In genomic region chr19:61266246-61266615, GRCm38 (mm10) we compare ENCODE assay signal across 8 mouse cellular contexts. TPM values are rescaled to one million over a fixed set of nuclear protein-coding genes. Genes with fewer than 3 reads are reported as not detected.
A peak's percentile ranks its signal among the peaks of the same experiment; 100 is the strongest.
DNase-seq lines count a peak whose midpoint lies in the region; ATAC-seq lines count a peak whose summit lies in the region.

No protein-coding gene starts in this region.

- no peak overlapping the region for H3K4me3 ChIP-seq in midbrain, embryonic 12.5 days
- H3K4me3 ChIP-seq in midbrain, embryonic 16.5 days (ENCODE audit: low read depth, low read length) = no peak overlapping the region

- no peaks in the 10 kb centered on the region for H3K27me3 ChIP-seq in midbrain, embryonic 12.5 days
- H3K27me3 ChIP-seq in midbrain, embryonic 16.5 days (ENCODE audit: control insufficient read depth, insufficient read depth, low read depth, low read length) = no peaks in the 10 kb centered on the region

- no peaks in the 10 kb centered on the region for H3K9me3 ChIP-seq in midbrain, embryonic 12.5 days
- H3K9me3 ChIP-seq in midbrain, embryonic 16.5 days (replicated peaks; ENCODE audit: control insufficient read depth, low read length, poor library complexity, severe bottlenecking) = no peaks in the 10 kb centered on the region

- peak overlapping the region; percentile 3; the same call in 1 of the 2 replicates for H3K27ac ChIP-seq in midbrain, embryonic 12.5 days (replicated peaks)
- H3K27ac ChIP-seq in midbrain, embryonic 16.5 days (ENCODE audit: low read length) = no peak overlapping the region

- H3K4me2 ChIP-seq in midbrain, embryonic 12.5 days (replicated peaks) = no peak overlapping the region
- H3K4me2 ChIP-seq in midbrain, embryonic 16.5 days (ENCODE audit: low read length) = no peak overlapping the region

- peak; percentile 58 to 80 for DNase-seq in adrenal gland, adult (ENCODE audit: inconsistent age in 2 of 2, low spot score in 1 of 2)
- no peak for DNase-seq in adrenal gland, postnatal 4 days (ENCODE audit: low spot score in 2 of 2)
- DNase-seq in embryo, embryonic 10 days (ENCODE audit: low spot score) = peak; percentile 59
- DNase-seq in layer of hippocampus, adult 9-10 months (ENCODE audit: low spot score) = peak; percentile 4
- DNase-seq in lung, postnatal 36 days = peak; percentile 31
- peak; percentile 17 for DNase-seq in testis, postnatal 14 days (ENCODE audit: low spot score)

- no peak for ATAC-seq in midbrain, embryonic 12.5 days (ENCODE audit: low FRiP score, low read depth)
- ATAC-seq in midbrain, embryonic 16.5 days = no peak

- 3% methylated on average over 12 of the region's 12 CpGs for WGBS in midbrain, embryonic 12.5 days
- WGBS in midbrain, embryonic 16.5 days = 2% methylated on average over 12 of the region's 12 CpGs

- no peaks in the 10 kb centered on the region for H3K4me1 ChIP-seq in midbrain, embryonic 12.5 days
- H3K4me1 ChIP-seq in midbrain, embryonic 16.5 days (ENCODE audit: control insufficient read depth, insufficient read depth, low read length) = no peaks in the 10 kb centered on the region

- H3K36me3 ChIP-seq in midbrain, embryonic 12.5 days = no peaks in the 10 kb centered on the region
- H3K36me3 ChIP-seq in midbrain, embryonic 16.5 days (ENCODE audit: control insufficient read depth, insufficient read depth, low read length) = no peaks in the 10 kb centered on the region

- H3K9ac ChIP-seq in midbrain, embryonic 12.5 days (replicated peaks) = no peak overlapping the region; the same call in 1 of the 2 replicates
- H3K9ac ChIP-seq in midbrain, embryonic 16.5 days (ENCODE audit: low read depth, low read length) = no peak overlapping the region

RNA-seq across cellular contexts. Expression of gene Gm21060, which starts 30.6 kb away (rescaled TPM):
- not detected for total RNA-seq in adrenal gland, postnatal 4 days (2021)
- polyA plus RNA-seq in midbrain, embryonic 12.5 days (2016; fragmentation: Nextera tagmentation; extraction: Ambion mirVana) = not detected in 2 replicates
- not detected in 2 replicates for polyA plus RNA-seq in midbrain, embryonic 16.5 days (2015; fragmentation: Nextera tagmentation; extraction: Ambion mirVana)

RNA-seq across cellular contexts. Expression of gene Csf2ra, which starts 38.0 kb away (rescaled TPM):
- total RNA-seq in adrenal gland, postnatal 4 days (2021) = 10 to 100 TPM; 29.0 to 37.2 TPM
- polyA plus RNA-seq in midbrain, embryonic 12.5 days (2016; fragmentation: Nextera tagmentation; extraction: Ambion mirVana) = 37.9 and 40.1 TPM in 2 replicates
- polyA plus RNA-seq in midbrain, embryonic 16.5 days (2015; fragmentation: Nextera tagmentation; extraction: Ambion mirVana) = 62.6 and 65.5 TPM in 2 replicates

Comparison
In these comparisons a context has a peak if more than half of its experiments do, and no peak if none do; other contexts are left out.
1. DNase-seq: peak in adrenal gland, adult (2 of 2), embryo, embryonic 10 days (single experiment), layer of hippocampus, adult 9-10 months (single experiment), lung, postnatal 36 days (single experiment) and testis, postnatal 14 days (single experiment); none in adrenal gland, postnatal 4 days (0 of 2).